Comparison of ENCODE assay signal across 8 mouse cellular contexts in genomic region chr9:122902717-122903535, GRCm38 (mm10). TPM values are rescaled to one million over a fixed set of nuclear protein-coding genes. Genes with fewer than 3 reads are reported as not detected.
DNase-seq lines count a peak whose midpoint lies in the region; ATAC-seq and TF ChIP-seq lines count a peak whose summit lies in the region.

No protein-coding gene starts in this region.

- WGBS in lung, embryonic 14.5 days = 17% methylated on average over 32 of the region's 32 CpGs

- H3K9me3 ChIP-seq in lung, embryonic 14.5 days (ENCODE audit: low read depth, low read length) = no peaks in the 10 kb centered on the region

- peak overlapping the region; percentile 60 for H3K4me3 ChIP-seq in layer of hippocampus, adult 2 months
- peak overlapping the region; percentile 55 for H3K4me3 ChIP-seq in lung, embryonic 14.5 days (ENCODE audit: low read depth, low read length)

- no peaks in the 10 kb centered on the region for H3K4me1 ChIP-seq in lung, embryonic 14.5 days (ENCODE audit: insufficient read depth)

- ATAC-seq in lung, embryonic 14.5 days (ENCODE audit: insufficient read depth) = peak; percentile 100

- DNase-seq in MN1 (ENCODE audit: low spot score) = peak; percentile 91
- DNase-seq in cerebellum, adult 9-10 months = peak; percentile 81
- peak; percentile 80 for DNase-seq in forelimb bud, embryonic 11.5 days (ENCODE audit: low read depth, low spot score)
- peak; percentile 21 for DNase-seq in heart, postnatal 25 days (ENCODE audit: low spot score)
- peak; percentile 39 to 43 for DNase-seq in layer of hippocampus, adult 2 months (ENCODE audit: low spot score in 2 of 2)
- peak; percentile 86 for DNase-seq in lung, embryonic 14.5 days
- DNase-seq in ovary, postnatal 10 days (ENCODE audit: low spot score) = peak; percentile 36
- DNase-seq in thymus, postnatal 10 days (ENCODE audit: low spot score in 2 of 2) = no peak

- intact Hi-C loops in heart, postnatal 25 days (cut with DNase I) = no loop called here

- no peaks in the 10 kb centered on the region for H3K27me3 ChIP-seq in lung, embryonic 14.5 days (ENCODE audit: insufficient read depth, low read length)

- H3K36me3 ChIP-seq in lung, embryonic 14.5 days (ENCODE audit: insufficient read depth) = no peaks in the 10 kb centered on the region

- peak overlapping the region; percentile 11; the same call in 1 of the 2 replicates for H3K27ac ChIP-seq in layer of hippocampus, adult 2 months
- no peak overlapping the region for H3K27ac ChIP-seq in lung, embryonic 14.5 days (ENCODE audit: low read depth)

- peak overlapping the region; percentile 72 for H3K9ac ChIP-seq in lung, embryonic 14.5 days

- peak overlapping the region; percentile 72 for H3K4me2 ChIP-seq in lung, embryonic 14.5 days

- no peak for TF ChIP-seq CTCF in layer of hippocampus, adult 2 months (conservative IDR thresholded peaks at IDR 0.05)
- TF ChIP-seq CTCF in lung, embryonic 14.5 days (IDR thresholded peaks at IDR 0.05; ENCODE audit: low read depth) = no peak

RNA-seq across cellular contexts. Expression of gene Zkscan7, which starts 17.4 kb away (rescaled TPM):
- 1 to 10 TPM; 5.0 to 6.1 TPM for total RNA-seq in heart, postnatal 25 days (2021)
- total RNA-seq in layer of hippocampus, adult 2 months (2021) = 1 to 10 TPM; 5.2 TPM
- polyA plus RNA-seq in lung, embryonic 14.5 days (2014; fragmentation: Nextera tagmentation; extraction: Ambion mirVana) = 2.5 and 3.0 TPM in 2 replicates

RNA-seq across cellular contexts. Expression of gene Zfp105, which starts 19.9 kb away (rescaled TPM):
- 1 to 10 TPM; 1.9 to 2.5 TPM for total RNA-seq in heart, postnatal 25 days (2021)
- total RNA-seq in layer of hippocampus, adult 2 months (2021) = 1 to 10 TPM; 7.5 to 8.3 TPM
- polyA plus RNA-seq in lung, embryonic 14.5 days (2014; fragmentation: Nextera tagmentation; extraction: Ambion mirVana) = 22.7 and 24.8 TPM in 2 replicates

RNA-seq across cellular contexts. Expression of gene Zfp445, which starts 37.1 kb away (rescaled TPM):
- 10 to 100 TPM; 78.6 to 88.5 TPM for total RNA-seq in heart, postnatal 25 days (2021)
- 100 to 1,000 TPM; 170 to 186 TPM for total RNA-seq in layer of hippocampus, adult 2 months (2021)
- 70.9 and 71.0 TPM in 2 replicates for polyA plus RNA-seq in lung, embryonic 14.5 days (2014; fragmentation: Nextera tagmentation; extraction: Ambion mirVana)

RNA-seq across cellular contexts. Expression of gene 1110059G10Rik, which starts 47.9 kb away (rescaled TPM):
- 10 to 100 TPM; 15.1 to 19.3 TPM for total RNA-seq in heart, postnatal 25 days (2021)
- 10 to 100 TPM; 21.2 to 23.6 TPM for total RNA-seq in layer of hippocampus, adult 2 months (2021)
- polyA plus RNA-seq in lung, embryonic 14.5 days (2014; fragmentation: Nextera tagmentation; extraction: Ambion mirVana) = 30.4 and 32.8 TPM in 2 replicates

RNA-seq across cellular contexts. Expression of gene Kif15, which starts 47.9 kb away (rescaled TPM):
- total RNA-seq in heart, postnatal 25 days (2021) = 1 to 10 TPM in 1 of 2 experiments, under 1 TPM in 1; 0.91 to 1.1 TPM
- total RNA-seq in layer of hippocampus, adult 2 months (2021) = 1 to 10 TPM in 1 of 2 experiments, under 1 TPM in 1; 0.79 to 1.6 TPM
- 80.5 and 82.9 TPM in 2 replicates for polyA plus RNA-seq in lung, embryonic 14.5 days (2014; fragmentation: Nextera tagmentation; extraction: Ambion mirVana)

Comparison
In these comparisons a context has a peak if more than half of its experiments do, and no peak if none do; other contexts are left out.
1. DNase-seq: peak in MN1 (single experiment), cerebellum, adult 9-10 months (single experiment), forelimb bud, embryonic 11.5 days (single experiment), heart, postnatal 25 days (single experiment), layer of hippocampus, adult 2 months (2 of 2), lung, embryonic 14.5 days (single experiment) and ovary, postnatal 10 days (single experiment); none in thymus, postnatal 10 days (0 of 2).